Mouse (Mus musculus) MEL (cell line): ENCODE measurements at regions not wholly inside any gene's neighbourhood (a gene's known extent, or its start where the extent isn't known, plus 50 kb on each side); places are given as distances from the start of the nearest gene placed in this dataset.

ENCODE experiments used
- DNase-seq: peaks from one replicate; pipeline ENCODE4 v3.0.0; 2011; ENCODE audit warnings: low read depth, low spot score
- H3K27ac ChIP-seq: 2 replicates; pipeline ENCODE4 v1.5.1; 2012; ENCODE audit warnings: low read depth, mild to moderate bottlenecking, control low read depth, low read length, moderate library complexity; ENCODE audit not compliant: control insufficient read depth
- H3K27me3 ChIP-seq, 2 experiments: fragments of 150-350 bp in 1 of 2; sonication (generic) in 1 of 2; 2 replicates each; pipeline ENCODE4 v1.6.1; 2012; ENCODE audit warnings: low read length in 2 of 2, mild to moderate bottlenecking in 2 of 2, improper control_type of control experiment in 1 of 2, moderate library complexity in 1 of 2; ENCODE audit not compliant: insufficient read depth in 2 of 2, control insufficient read depth in 1 of 2
- H3K36me3 ChIP-seq, 2 experiments: 2 replicates each; pipeline ENCODE4 v1.6.1; 2012 to 2014; ENCODE audit warnings: low read length in 2 of 2, improper control_type of control experiment in 1 of 2, inconsistent platforms in 1 of 2, mild to moderate bottlenecking in 1 of 2; ENCODE audit not compliant: insufficient read depth in 2 of 2, control insufficient read depth in 1 of 2
- H3K4me1 ChIP-seq, 2 experiments: fragments of 150-350 bp in 1 of 2; sonication (generic) in 1 of 2; 2 replicates each; pipeline ENCODE4 v1.6.1; 2012; ENCODE audit warnings: low read length in 2 of 2, improper control_type of control experiment in 1 of 2, mild to moderate bottlenecking in 1 of 2; ENCODE audit not compliant: insufficient read depth in 2 of 2, control insufficient read depth in 1 of 2
- H3K4me3 ChIP-seq, 2 experiments: fragments of 150-350 bp in 1 of 2; sonication (generic) in 1 of 2; 2 replicates each; pipeline ENCODE4 v1.5.1; 2012; ENCODE audit warnings: low read depth in 2 of 2, low read length in 2 of 2, mild to moderate bottlenecking in 2 of 2, moderate library complexity in 2 of 2, control low read depth in 1 of 2, improper control_type of control experiment in 1 of 2; ENCODE audit not compliant: control insufficient read depth in 1 of 2, insufficient read depth in 1 of 2
- H3K79me2 ChIP-seq: 2 replicates; pipeline ENCODE4 v1.6.1; 2012; ENCODE audit warnings: mild to moderate bottlenecking, low read length, moderate library complexity; ENCODE audit not compliant: control insufficient read depth, poor library complexity, insufficient read depth
- H3K9ac ChIP-seq: 2 replicates; pipeline ENCODE4 v1.6.1; 2012; ENCODE audit warnings: low read depth, mild to moderate bottlenecking, control low read depth, low read length, moderate library complexity; ENCODE audit not compliant: control insufficient read depth, poor library complexity, severe bottlenecking
- H3K9me3 ChIP-seq: fragments of 150-350 bp; sonication (generic); replicated peaks from 2 replicates; pipeline ENCODE4 v1.6.1; 2012; ENCODE audit warnings: mild to moderate bottlenecking, low read length, improper control_type of control experiment, moderate library complexity; ENCODE audit not compliant: insufficient read depth
- BHLHE40 ChIP-seq: IDR thresholded peaks from 2 replicates; pipeline ENCODE4 v1.6.1; 2012; ENCODE audit warnings: low read depth, mild to moderate bottlenecking, inconsistent platforms, low read length, improper control_type of control experiment, borderline replicate concordance
- CTCF ChIP-seq, 3 experiments: IDR thresholded peaks in 2 of 3; conservative IDR thresholded peaks in 1 of 3; 2 replicates each; pipeline ENCODE4 v1.5.1; 2011 to 2012; ENCODE audit warnings: low read length in 3 of 3, low read depth in 2 of 3, mild to moderate bottlenecking in 2 of 3, improper control_type of control experiment in 1 of 3, inconsistent platforms in 1 of 3, mixed read lengths in 1 of 3, moderate library complexity in 1 of 3; ENCODE audit not compliant: control insufficient read depth in 1 of 3, insufficient read depth in 1 of 3, poor library complexity in 1 of 3, severe bottlenecking in 1 of 3
- ELF1 ChIP-seq: IDR thresholded peaks from 2 replicates; pipeline ENCODE4 v1.6.1; 2014; ENCODE audit warnings: low read depth, mild to moderate bottlenecking, inconsistent platforms, low read length, improper control_type of control experiment, moderate library complexity
- GABPA ChIP-seq: IDR thresholded peaks from 2 replicates; pipeline ENCODE4 v1.6.1; 2012; ENCODE audit warnings: low read depth, mild to moderate bottlenecking, inconsistent platforms, low read length, improper control_type of control experiment, moderate library complexity
- HCFC1 ChIP-seq: IDR thresholded peaks from 2 replicates; pipeline ENCODE4 v1.6.1; 2012; ENCODE audit warnings: low read depth, mild to moderate bottlenecking, inconsistent platforms, low read length, improper control_type of control experiment, moderate library complexity
- JUND ChIP-seq: IDR thresholded peaks from 2 replicates; pipeline ENCODE4 v1.6.1; 2011; ENCODE audit warnings: low read depth, mild to moderate bottlenecking, improper control_type of control experiment, low read length
- KAT2A ChIP-seq: conservative IDR thresholded peaks from 2 replicates; pipeline ENCODE4 v1.6.1; 2012; ENCODE audit warnings: low read depth, low read length, improper control_type of control experiment, inconsistent platforms
- MAFK ChIP-seq: IDR thresholded peaks from 2 replicates; pipeline ENCODE4 v1.6.1; 2011; ENCODE audit warnings: low read depth, mild to moderate bottlenecking, low read length, improper control_type of control experiment, borderline replicate concordance
- MAX ChIP-seq: IDR thresholded peaks from 2 replicates; pipeline ENCODE4 v1.6.1; 2011; ENCODE audit warnings: low read length, improper control_type of control experiment
- NRF1 ChIP-seq: IDR thresholded peaks from 2 replicates; pipeline ENCODE4 v1.6.1; 2014; ENCODE audit warnings: low read depth, mild to moderate bottlenecking, inconsistent platforms, low read length, improper control_type of control experiment, moderate library complexity; ENCODE audit not compliant: poor library complexity, insufficient read depth, severe bottlenecking
- RAD21 ChIP-seq: IDR thresholded peaks from 2 replicates; pipeline ENCODE4 v1.6.1; 2011; ENCODE audit warnings: mild to moderate bottlenecking, low read depth, low read length, improper control_type of control experiment
- SIN3A ChIP-seq: IDR thresholded peaks from 2 replicates; pipeline ENCODE4 v1.6.1; 2012; ENCODE audit warnings: low read length, improper control_type of control experiment, inconsistent platforms
- SMC3 ChIP-seq: IDR thresholded peaks from 2 replicates; pipeline ENCODE4 v1.6.1; 2011; ENCODE audit warnings: low read depth, low read length, improper control_type of control experiment
- ZC3H11A ChIP-seq: IDR thresholded peaks from 2 replicates; pipeline ENCODE4 v1.6.1; 2012; ENCODE audit warnings: low read depth, mild to moderate bottlenecking, inconsistent platforms, low read length, improper control_type of control experiment
- ZMIZ1 ChIP-seq: IDR thresholded peaks from 2 replicates; pipeline ENCODE4 v1.6.1; 2012; ENCODE audit warnings: low read depth, mild to moderate bottlenecking, inconsistent platforms, low read length, improper control_type of control experiment, moderate library complexity

- Histone ChIP-seq H3K36me3 (no peaks in the 10 kb centered on the region), H3K79me2 (no peaks in the 10 kb centered on the region), H3K4me1 (no peaks in the 10 kb centered on the region), H3K27ac (no peak overlapping the region), H3K9ac (no peak overlapping the region), H3K27me3 (peaks cover 17 to 19% of the 10 kb centered on the region in 2 experiments), H3K4me3 (no peak overlapping the region), H3K9me3 (no peaks in the 10 kb centered on the region)
- TF ChIP-seq RAD21 (peak; percentile 91), BHLHE40 (no peak), ZC3H11A (peak; percentile 91), MAX (no peak), SMC3 (peak; percentile 97), CTCF (IDR thresholded peaks at IDR 0.05 in 2 of 3, conservative IDR thresholded peaks at IDR 0.05 in 1 of 3; ENCODE audit: control insufficient read depth in 1 of 3, insufficient read depth in 1 of 3, low read depth in 2 of 3, low read length in 3 of 3, poor library complexity in 1 of 3, severe bottlenecking in 1 of 3) (peak; percentile 57 to 89 (median 75))
- DNase-seq, result peak; percentile 66
Observed at GRCm38 (mm10) chr11:18821384-18821783, 197.4 kb downstream of the Meis1 start.

- Histone ChIP-seq H3K9me3 (no peaks in the 10 kb centered on the region), H3K79me2 (no peaks in the 10 kb centered on the region), H3K9ac (no peak overlapping the region), H3K4me1 (no peaks in the 10 kb centered on the region), H3K27ac (no peak overlapping the region), H3K36me3 (no peaks in the 10 kb centered on the region), H3K27me3 (peaks cover 6 to 11% of the 10 kb centered on the region in 2 experiments; a peak in 3 of 4 replicates), H3K4me3 (no peak overlapping the region)
- no peak for DNase-seq
- TF ChIP-seq SIN3A, result no peak
Observed at GRCm38 (mm10) chr11:18814110-18814509, 204.7 kb downstream of the Meis1 start.

GRCm38 (mm10) chr11:18767479-18767878, 251.3 kb downstream of the Meis1 start:
- Histone ChIP-seq H3K4me1 (no peaks in the 10 kb centered on the region), H3K27me3 (peaks cover 13 to 22% of the 10 kb centered on the region in 2 experiments), H3K79me2 (no peaks in the 10 kb centered on the region), H3K9ac (no peak overlapping the region), H3K27ac (no peak overlapping the region), H3K9me3 (no peaks in the 10 kb centered on the region), H3K36me3 (no peaks in the 10 kb centered on the region), H3K4me3 (no peak overlapping the region)
- no peak for TF ChIP-seq KAT2A
- TF ChIP-seq ZMIZ1, result no peak
- no peak for TF ChIP-seq NRF1
- TF ChIP-seq JUND, result no peak
- no peak for TF ChIP-seq HCFC1
- TF ChIP-seq GABPA, result no peak
- TF ChIP-seq ELF1, result no peak
- TF ChIP-seq MAFK, result no peak
- no peak for TF ChIP-seq BHLHE40
- no peak for DNase-seq
